Mouse (Mus musculus): Measurements from ENCODE around the gene Lancl3.
A peak's percentile ranks its signal among the peaks of the same experiment; 100 is the strongest.

The Lancl3 gene

GRCm38 (mm10) chrX:9199761-9200371 is at the start of gene Lancl3:
TSS of gene Lancl3 (plus strand) at chrX:9199902.
- peak; percentile 26 for DNase-seq (ENCODE audit: low spot score)

GRCm38 (mm10) chrX:9179011-9179410 is 20.7 kb upstream of the Lancl3 start:
- DNase-seq (ENCODE audit: low spot score), result no peak

GRCm38 (mm10) chrX:9181570-9181969 is 18.1 kb upstream of the Lancl3 start:
- no peak for DNase-seq (ENCODE audit: low spot score)

- DNase-seq (ENCODE audit: low spot score), result peak; percentile 25
These were observed 747 bp downstream of the Lancl3 start for GRCm38 (mm10) chrX:9200380-9200917.

GRCm38 (mm10) chrX:9201954-9202353 is 2.3 kb downstream of the Lancl3 start:
- DNase-seq (ENCODE audit: low spot score), result no peak

GRCm38 (mm10) chrX:9202781-9203405 is 3.2 kb downstream of the Lancl3 start:
- DNase-seq (ENCODE audit: low spot score), result peak; percentile 9

- no peak for DNase-seq (ENCODE audit: low spot score)
These were observed 5.4 kb downstream of the Lancl3 start for GRCm38 (mm10) chrX:9205121-9205520.

GRCm38 (mm10) chrX:9216244-9216643 is 16.5 kb downstream of the Lancl3 start:
- DNase-seq (ENCODE audit: low spot score), result no peak

GRCm38 (mm10) chrX:9219570-9219969 is 19.9 kb downstream of the Lancl3 start:
- DNase-seq (ENCODE audit: low spot score), result no peak

GRCm38 (mm10) chrX:9221206-9221605 is 21.5 kb downstream of the Lancl3 start:
- no peak for DNase-seq (ENCODE audit: low spot score)

- no peak for DNase-seq (ENCODE audit: low spot score)
These were observed 22.0 kb downstream of the Lancl3 start for GRCm38 (mm10) chrX:9221736-9222135.

- no peak for DNase-seq (ENCODE audit: low spot score)
These were observed 22.9 kb downstream of the Lancl3 start for GRCm38 (mm10) chrX:9222412-9223221.

- DNase-seq (ENCODE audit: low spot score), result no peak
These were observed 27.4 kb downstream of the Lancl3 start for GRCm38 (mm10) chrX:9227105-9227504.

- no peak for DNase-seq (ENCODE audit: low spot score)
These were observed 41.3 kb downstream of the Lancl3 start for GRCm38 (mm10) chrX:9240737-9241591.

GRCm38 (mm10) chrX:9243381-9243864 is 43.7 kb downstream of the Lancl3 start:
- DNase-seq (ENCODE audit: low spot score), result no peak

GRCm38 (mm10) chrX:9244603-9245336 is 45.1 kb downstream of the Lancl3 start:
- DNase-seq (ENCODE audit: low spot score), result no peak

- no peak for DNase-seq (ENCODE audit: low spot score)
These were observed 49.2 kb downstream of the Lancl3 start for GRCm38 (mm10) chrX:9248911-9249310.

- no peak for DNase-seq (ENCODE audit: low spot score)
These were observed 54.3 kb downstream of the Lancl3 start for GRCm38 (mm10) chrX:9253990-9254389.

GRCm38 (mm10) chrX:9254901-9255300 is 55.2 kb downstream of the Lancl3 start:
- DNase-seq (ENCODE audit: low spot score), result no peak

- DNase-seq (ENCODE audit: low spot score), result no peak
These were observed 57.1 kb downstream of the Lancl3 start, which contains the start of gene Gm14862 for GRCm38 (mm10) chrX:9256766-9257165. TSS of gene Gm14862 (minus strand) at chrX:9256899.

GRCm38 (mm10) chrX:9257831-9258230 is 58.1 kb downstream of the Lancl3 start:
- DNase-seq (ENCODE audit: low spot score), result no peak

Measured in ovary, adult 18-20 months (tissue).